Mouse (Mus musculus) heart, adult 2 months (tissue): Measurements from ENCODE around the gene 9930022D16Rik.

Experiments
- CTCF ChIP-seq: fragments of 200-600 bp; IDR thresholded peaks from 2 replicates; pipeline ENCODE4 v1.8.1; 2022; ENCODE audit warnings: antibody characterized with exemption, mild to moderate bottlenecking, moderate library complexity
- EP300 ChIP-seq: fragments of 200-500 bp; IDR thresholded peaks from 2 replicates; pipeline ENCODE4 v1.6.1; 2011; ENCODE audit warnings: low read depth, low read length, control low read depth; ENCODE audit not compliant: insufficient read depth
- POLR2A ChIP-seq: fragments of 200-500 bp; IDR thresholded peaks from 2 replicates; pipeline ENCODE4 v1.6.1; 2011; ENCODE audit warnings: mild to moderate bottlenecking, low read depth, low read length, control low read depth; ENCODE audit not compliant: insufficient read depth

DNA sequence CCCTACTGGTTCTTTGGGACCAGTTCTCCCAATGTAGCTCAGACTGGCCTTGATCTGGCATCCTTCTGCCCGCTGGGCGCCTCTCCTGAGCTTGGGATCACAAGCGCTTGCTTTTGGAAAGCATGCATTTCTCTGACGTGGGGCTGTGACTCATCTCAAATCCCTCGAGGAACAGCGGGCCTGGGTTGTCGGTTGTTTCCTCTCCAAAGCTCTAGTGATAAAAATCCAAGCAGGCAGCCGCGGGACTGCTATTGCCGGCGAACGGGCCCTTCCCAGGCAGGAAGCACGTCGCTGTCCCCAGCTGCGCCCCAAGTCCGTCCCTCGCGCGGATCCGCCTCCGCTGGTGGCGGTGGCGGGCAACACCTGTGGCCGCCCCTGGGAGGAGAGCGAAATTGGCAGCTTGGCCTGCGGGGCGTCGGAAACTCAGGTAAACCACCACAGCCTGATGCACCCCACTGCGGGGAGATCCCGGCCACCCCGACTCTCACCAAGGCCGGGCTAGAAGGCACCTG, 26.2 kb downstream of the 9930022D16Rik start:
- TF ChIP-seq CTCF (peak; percentile 63), POLR2A (no peak; the same call in 1 of the 2 replicates), EP300 (no peak; the same call in 1 of the 2 replicates)
